Mouse (Mus musculus) olfactory bulb, adult 2 months (tissue): Measurements from ENCODE around the gene Rnps1.

Source experiments
- CTCF ChIP-seq: fragments of 200-500 bp; IDR thresholded peaks from 2 replicates; pipeline ENCODE4 v1.5.1; 2012; ENCODE audit warnings: low read depth, mild to moderate bottlenecking, low read length, moderate library complexity; ENCODE audit not compliant: insufficient read depth
- POLR2A ChIP-seq: fragments of 200-500 bp; IDR thresholded peaks from 2 replicates; pipeline ENCODE4 v1.6.1; 2012; ENCODE audit warnings: mild to moderate bottlenecking, low read depth, low read length, moderate library complexity; ENCODE audit not compliant: insufficient read depth

DNA sequence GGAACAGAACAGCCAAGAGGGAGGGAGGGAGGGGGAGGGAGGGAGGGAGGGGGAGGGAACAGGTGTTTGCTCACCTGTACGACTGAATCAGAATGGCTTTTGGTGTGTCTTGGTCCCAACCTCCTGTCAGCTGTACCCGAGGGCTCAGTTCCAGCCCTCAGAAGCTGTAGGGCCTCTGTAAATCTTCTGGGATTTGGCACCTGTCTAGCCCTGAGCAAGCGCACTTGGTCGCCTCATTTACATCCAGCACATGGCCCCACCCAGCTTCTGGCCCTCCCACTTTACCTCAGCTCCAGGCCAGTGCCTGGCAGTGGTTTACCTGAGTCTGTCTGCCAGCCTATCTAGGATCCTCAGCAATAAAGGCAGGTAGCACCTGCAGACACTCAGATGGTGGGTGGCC is 20.8 kb upstream of the Rnps1 start:
- TF ChIP-seq CTCF: no peak
- TF ChIP-seq POLR2A: no peak
